Mouse (Mus musculus) lung, postnatal 0 days (tissue): Measurements from ENCODE around the gene Phactr1. TPM values are rescaled to one million over a fixed set of nuclear protein-coding genes. Genes with fewer than 3 reads are reported as not detected.

Experiments
- ATAC-seq: fragments of 200-750 bp; cut with Nextera tagmentation; 2 replicates; pipeline ENCODE4 v1.8.0; 2017; ENCODE audit warnings: moderate library complexity
- DNase-seq: peaks from one replicate; pipeline ENCODE4 v3.0.0-alpha.2; 2016; ENCODE audit warnings: low spot score
- H3K27ac ChIP-seq: fragments of 300-500 bp; sonication (generic); 2 replicates; pipeline ENCODE4 v1.5.1; 2014; ENCODE audit warnings: antibody characterized with exemption, mild to moderate bottlenecking, low read length, mixed read lengths
- H3K27me3 ChIP-seq: fragments of 300-500 bp; sonication (generic); replicated peaks from 2 replicates; pipeline ENCODE4 v1.6.1; 2014; ENCODE audit warnings: low read length, mixed read lengths; ENCODE audit not compliant: insufficient read depth
- H3K36me3 ChIP-seq: fragments of 300-500 bp; sonication (generic); 2 replicates; pipeline ENCODE4 v1.6.1; 2014; ENCODE audit warnings: low read length, mixed read lengths; ENCODE audit not compliant: insufficient read depth
- H3K4me1 ChIP-seq: fragments of 300-500 bp; sonication (generic); 2 replicates; pipeline ENCODE4 v1.6.1; 2014; ENCODE audit warnings: antibody characterized with exemption, low read depth, low read length, mixed read lengths; ENCODE audit not compliant: insufficient read depth
- H3K4me2 ChIP-seq: fragments of 300-500 bp; sonication (generic); replicated peaks from 2 replicates; pipeline ENCODE4 v1.6.1; 2014; ENCODE audit warnings: low read depth, mild to moderate bottlenecking, low read length, moderate library complexity, mixed read lengths
- H3K4me3 ChIP-seq: fragments of 300-500 bp; sonication (generic); 2 replicates; pipeline ENCODE4 v1.5.1; 2014; ENCODE audit warnings: low read depth, low read length
- H3K9ac ChIP-seq: fragments of 300-500 bp; sonication (generic); replicated peaks from 2 replicates; pipeline ENCODE4 v1.6.1; 2014; ENCODE audit warnings: low read depth, mild to moderate bottlenecking
- H3K9me3 ChIP-seq: fragments of 300-500 bp; sonication (generic); 2 replicates; pipeline ENCODE4 v1.6.1; 2016; ENCODE audit warnings: low read length, mixed read lengths
- CTCF ChIP-seq: IDR thresholded peaks from 2 replicates; pipeline ENCODE4 v1.5.1; 2016; ENCODE audit warnings: antibody characterized with exemption, mild to moderate bottlenecking
- EP300 ChIP-seq: IDR thresholded peaks from 2 replicates; pipeline ENCODE4 v1.6.1; 2016; ENCODE audit warnings: antibody characterized with exemption, mild to moderate bottlenecking, control low read depth
- WGBS: fragments of 180-500 bp; shearing (Covaris S2); extraction: QIAGEN DNeasy Blood & Tissue Kit; methylation state at CpG from one replicate; pipeline ENCODE4 v1.1.7; 2014; 5-methylcytosine and 5-hydroxymethylcytosine counted together
- polyA plus RNA-seq: library from polyadenylated mRNA; unstranded; fragments of >200 nt; fragmentation: Nextera tagmentation; extraction: Ambion mirVana; gene quantifications from 2 replicates; pipeline ENCODE4 v1.2.1, GENCODE M21; 2015

The Phactr1 gene
- polyA plus RNA-seq, 1 experiment from 2014 or later: 31.4 TPM

- ATAC-seq (no peak), DNase-seq (peak; percentile 67)
- Histone ChIP-seq H3K27me3 (no peaks in the 10 kb centered on the region), H3K4me1 (no peaks in the 10 kb centered on the region), H3K9ac (no peak overlapping the region), H3K4me3 (no peak overlapping the region), H3K9me3 (no peaks in the 10 kb centered on the region), H3K36me3 (no peaks in the 10 kb centered on the region), H3K27ac (no peak overlapping the region), H3K4me2 (no peak overlapping the region)
- no peak for TF ChIP-seq EP300
- TF ChIP-seq CTCF: peak; percentile 71
- 39% methylated on average over 2 of the region's 2 CpGs for WGBS
Measured at GRCm38 (mm10) chr13:42835441-42835840, 155.0 kb downstream of the Phactr1 start.

- TF ChIP-seq CTCF (no peak), EP300 (no peak)
- no peaks in the 10 kb centered on the region for H3K36me3 ChIP-seq
- H3K9me3 ChIP-seq: no peaks in the 10 kb centered on the region
- DNase-seq (no peak), ATAC-seq (no peak)
- H3K9ac ChIP-seq: no peak overlapping the region
- no peak overlapping the region for H3K4me3 ChIP-seq
- H3K27ac ChIP-seq: no peak overlapping the region
- H3K27me3 ChIP-seq: no peaks in the 10 kb centered on the region
- H3K4me1 ChIP-seq: no peaks in the 10 kb centered on the region
- 63% methylated on average over 2 of the region's 2 CpGs for WGBS
- H3K4me2 ChIP-seq: no peak overlapping the region
Measured at GRCm38 (mm10) chr13:42839358-42839757, 158.9 kb downstream of the Phactr1 start.

- Histone ChIP-seq H3K27ac (no peak overlapping the region), H3K27me3 (no peaks in the 10 kb centered on the region), H3K36me3 (no peaks in the 10 kb centered on the region), H3K4me1 (no peaks in the 10 kb centered on the region), H3K4me3 (no peak overlapping the region), H3K9me3 (no peaks in the 10 kb centered on the region), H3K9ac (no peak overlapping the region), H3K4me2 (no peak overlapping the region)
- TF ChIP-seq CTCF: no peak
- TF ChIP-seq EP300: no peak
- ATAC-seq (no peak), DNase-seq (no peak)
- 81% methylated on average over 10 of the region's 10 CpGs for WGBS
Measured at GRCm38 (mm10) chr13:42852086-42852485, 171.7 kb downstream of the Phactr1 start.

- ATAC-seq: no peak
- H3K9ac ChIP-seq: no peak overlapping the region
Measured at GRCm38 (mm10) chr13:42853900-42854595, 173.6 kb downstream of the Phactr1 start.

GRCm38 (mm10) chr13:42866162-42866941 lies 185.9 kb downstream of the Phactr1 start:
- DNase-seq: peak; percentile 77
- no peaks in the 10 kb centered on the region for H3K9me3 ChIP-seq
- peaks cover 12% of the 10 kb centered on the region; the same call in 1 of the 2 replicates for H3K4me1 ChIP-seq
- H3K9ac ChIP-seq: peak overlapping the region; percentile 68
- 3% methylated on average over 21 of the region's 21 CpGs for WGBS
- peak overlapping the region; percentile 71 for H3K4me2 ChIP-seq
- no peak for TF ChIP-seq EP300
- TF ChIP-seq CTCF: no peak; the same call in 1 of the 2 replicates
- no peaks in the 10 kb centered on the region for H3K36me3 ChIP-seq
- peak; percentile 87 for ATAC-seq
- H3K4me3 ChIP-seq: peak overlapping the region; percentile 72
- H3K27ac ChIP-seq: peak overlapping the region; percentile 79
- H3K27me3 ChIP-seq: no peaks in the 10 kb centered on the region

More at GRCm38 (mm10) chr13:42853900-42854595, 173.6 kb downstream of the Phactr1 start:
- WGBS: 36% methylated on average over 11 of the region's 11 CpGs
- H3K4me1 ChIP-seq: no peaks in the 10 kb centered on the region
- no peak for TF ChIP-seq CTCF
- TF ChIP-seq EP300: no peak
- H3K27me3 ChIP-seq: no peaks in the 10 kb centered on the region
- H3K9me3 ChIP-seq: no peaks in the 10 kb centered on the region
- no peak overlapping the region for H3K27ac ChIP-seq
- no peak for DNase-seq
- no peak overlapping the region for H3K4me3 ChIP-seq
- no peaks in the 10 kb centered on the region for H3K36me3 ChIP-seq
- H3K4me2 ChIP-seq: no peak overlapping the region

GRCm38 (mm10) chr13:42867026-42867425 lies 186.6 kb downstream of the Phactr1 start:
- H3K9ac ChIP-seq: peak overlapping the region; percentile 68
- WGBS: 21% methylated on average over 6 of the region's 6 CpGs
- no peaks in the 10 kb centered on the region for H3K36me3 ChIP-seq
- H3K4me2 ChIP-seq: peak overlapping the region; percentile 71
- peak overlapping the region; percentile 72 for H3K4me3 ChIP-seq
- TF ChIP-seq CTCF: no peak
- TF ChIP-seq EP300: no peak
- no peaks in the 10 kb centered on the region for H3K9me3 ChIP-seq
- H3K4me1 ChIP-seq: peaks cover 15% of the 10 kb centered on the region; the same call in 1 of the 2 replicates
- H3K27me3 ChIP-seq: no peaks in the 10 kb centered on the region
- no peak for ATAC-seq
- peak overlapping the region; percentile 26 for H3K27ac ChIP-seq
- no peak for DNase-seq
